Mouse (Mus musculus) MEL (cell line): ENCODE data around the gene Vps11.

ENCODE experiments used
- CHD1 ChIP-seq: IDR thresholded peaks from 2 replicates; pipeline ENCODE4 v1.6.1; 2012; ENCODE audit warnings: low read depth, mild to moderate bottlenecking, inconsistent platforms, low read length, improper control_type of control experiment
- CTCF ChIP-seq, 3 experiments: IDR thresholded peaks in 2 of 3; conservative IDR thresholded peaks in 1 of 3; 2 replicates each; pipeline ENCODE4 v1.5.1; 2011 to 2012; ENCODE audit warnings: low read length in 3 of 3, low read depth in 2 of 3, mild to moderate bottlenecking in 2 of 3, improper control_type of control experiment in 1 of 3, inconsistent platforms in 1 of 3, mixed read lengths in 1 of 3, moderate library complexity in 1 of 3; ENCODE audit not compliant: control insufficient read depth in 1 of 3, insufficient read depth in 1 of 3, poor library complexity in 1 of 3, severe bottlenecking in 1 of 3
- EP300 ChIP-seq, 2 experiments: IDR thresholded peaks; 2 replicates each; pipeline ENCODE4 v1.6.1; 2011; ENCODE audit warnings: improper control_type of control experiment in 2 of 2, low read length in 2 of 2, low read depth in 1 of 2, mild to moderate bottlenecking in 1 of 2
- GATA1 ChIP-seq: IDR thresholded peaks from 2 replicates; pipeline ENCODE4 v1.6.1; 2011; ENCODE audit warnings: low read depth, low read length, improper control_type of control experiment
- MAX ChIP-seq: IDR thresholded peaks from 2 replicates; pipeline ENCODE4 v1.6.1; 2011; ENCODE audit warnings: low read length, improper control_type of control experiment
- MXI1 ChIP-seq: IDR thresholded peaks from 2 replicates; pipeline ENCODE4 v1.6.1; 2011; ENCODE audit warnings: mild to moderate bottlenecking, low read depth, low read length, improper control_type of control experiment
- POLR2A ChIP-seq, 2 experiments: IDR thresholded peaks; 2 replicates each; pipeline ENCODE4 v1.6.1; 2011 to 2012; ENCODE audit warnings: low read length in 2 of 2, mild to moderate bottlenecking in 2 of 2, control low read depth in 1 of 2, improper control_type of control experiment in 1 of 2, low read depth in 1 of 2, moderate library complexity in 1 of 2; ENCODE audit not compliant: control insufficient read depth in 1 of 2, insufficient read depth in 1 of 2, poor library complexity in 1 of 2
- POLR2AphosphoS2 ChIP-seq: IDR thresholded peaks from 2 replicates; pipeline ENCODE4 v1.6.1; 2011; ENCODE audit warnings: low read length, improper control_type of control experiment
- POLR2AphosphoS5 ChIP-seq: IDR thresholded peaks from 2 replicates; pipeline ENCODE4 v1.6.1; 2012; ENCODE audit warnings: low read depth, borderline replicate concordance, mild to moderate bottlenecking, inconsistent platforms, low read length, moderate library complexity, mixed read lengths

GRCm38 (mm10) chr9:44347166-44347565, 14.3 kb downstream of the Vps11 start:
- TF ChIP-seq CTCF (IDR thresholded peaks at IDR 0.05 in 2 of 3, conservative IDR thresholded peaks at IDR 0.05 in 1 of 3; ENCODE audit: control insufficient read depth in 1 of 3, insufficient read depth in 1 of 3, low read depth in 2 of 3, low read length in 3 of 3, poor library complexity in 1 of 3, severe bottlenecking in 1 of 3) (no peak), POLR2AphosphoS5 (no peak), EP300 (IDR thresholded peaks at IDR 0.05; ENCODE audit: low read depth in 1 of 2, low read length in 2 of 2) (no peak), POLR2A (IDR thresholded peaks at IDR 0.05; ENCODE audit: control insufficient read depth in 1 of 2, insufficient read depth in 1 of 2, low read depth in 1 of 2, low read length in 2 of 2, poor library complexity in 1 of 2) (no peak), GATA1 (no peak), MXI1 (no peak), POLR2AphosphoS2 (no peak), MAX (no peak), CHD1 (no peak)
